Mouse (Mus musculus): ENCODE results near the gene Cdrt4.

Gene Cdrt4

GRCm38 (mm10) chr11:63035420-63036211 lies 84.6 kb downstream of the Cdrt4 start:
- no peak for DNase-seq (ENCODE audit: low read depth, low spot score)

- DNase-seq (ENCODE audit: low read depth, low spot score): peak; percentile 75
Observed at GRCm38 (mm10) chr11:63040002-63040661, 89.1 kb downstream of the Cdrt4 start.
